In the genomic region with DNA sequence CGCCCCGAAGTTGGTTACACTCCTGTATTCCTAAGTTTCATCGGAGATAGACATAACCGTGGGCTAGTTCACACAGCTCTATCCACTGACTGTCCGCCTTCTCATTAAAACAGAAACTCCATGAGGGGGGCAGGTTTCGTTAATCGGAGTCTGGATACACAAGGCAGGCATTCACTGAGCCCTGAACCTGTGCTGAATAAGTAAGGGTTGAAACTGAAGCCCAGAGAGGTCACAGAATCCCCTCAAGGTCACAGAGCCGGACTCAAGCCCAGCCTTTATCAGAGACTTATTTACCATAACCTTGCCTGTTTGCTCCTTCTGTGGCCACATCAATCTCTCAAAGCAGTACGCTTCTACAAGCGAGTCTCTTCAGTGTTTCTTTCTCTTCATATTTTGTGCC, we compare ENCODE assay signal across 8 mouse cellular contexts. TPM values are rescaled to one million over a fixed set of nuclear protein-coding genes. Genes with fewer than 3 reads are reported as not detected.
A peak's percentile ranks its signal among the peaks of the same experiment; 100 is the strongest.
DNase-seq lines count a peak whose midpoint lies in the region; ATAC-seq lines count a peak whose summit lies in the region.

No protein-coding gene starts in this region.

- ATAC-seq in heart, embryonic 12.5 days (ENCODE audit: insufficient number of reproducible peaks, low FRiP score) = no peak
- no peak for ATAC-seq in forebrain, embryonic 16.5 days
- no peak for ATAC-seq in liver, embryonic 16.5 days (ENCODE audit: low read depth)

- DNase-seq in heart, postnatal 10 days = no peak
- DNase-seq in thymus, postnatal 4 days = no peak
- DNase-seq in right cerebral cortex, postnatal 14 days = no peak
- DNase-seq in layer of hippocampus, adult 8-10 months (ENCODE audit: low spot score in 2 of 2) = no peak

- H3K9me3 ChIP-seq in heart, embryonic 12.5 days (replicated peaks) = no peaks in the 10 kb centered on the region
- no peaks in the 10 kb centered on the region for H3K9me3 ChIP-seq in forebrain, embryonic 16.5 days (ENCODE audit: control insufficient read depth, low read length)
- no peaks in the 10 kb centered on the region for H3K9me3 ChIP-seq in liver, embryonic 16.5 days (replicated peaks; ENCODE audit: control insufficient read depth, low read length)

- H3K36me3 ChIP-seq in heart, embryonic 12.5 days = no peaks in the 10 kb centered on the region
- H3K36me3 ChIP-seq in forebrain, embryonic 16.5 days (ENCODE audit: control insufficient read depth, insufficient read depth) = no peaks in the 10 kb centered on the region
- no peaks in the 10 kb centered on the region for H3K36me3 ChIP-seq in liver, embryonic 16.5 days (ENCODE audit: control insufficient read depth, insufficient read depth)

- peak overlapping the region; percentile 79 for H3K4me2 ChIP-seq in heart, embryonic 12.5 days
- peak overlapping the region; percentile 86 for H3K4me2 ChIP-seq in forebrain, embryonic 16.5 days (ENCODE audit: low read length)
- peak overlapping the region; percentile 77 for H3K4me2 ChIP-seq in liver, embryonic 16.5 days (ENCODE audit: low read depth, low read length)

- WGBS in heart, embryonic 12.5 days = 65% methylated on average over 10 of the region's 10 CpGs
- WGBS in forebrain, embryonic 16.5 days = 73% methylated on average over 10 of the region's 10 CpGs
- 71% methylated on average over 10 of the region's 10 CpGs for WGBS in liver, embryonic 16.5 days (ENCODE audit: insufficient replicate concordance)

- peak overlapping the region; percentile 96 for H3K4me3 ChIP-seq in heart, embryonic 12.5 days
- peak overlapping the region; percentile 29; the same call in 1 of the 2 replicates for H3K4me3 ChIP-seq in brown adipose tissue, adult 24 weeks (ENCODE audit: insufficient read depth, low read depth, low read length)
- no peak overlapping the region for H3K4me3 ChIP-seq in forebrain, embryonic 16.5 days (replicated peaks; ENCODE audit: low read length)
- H3K4me3 ChIP-seq in liver, embryonic 16.5 days (ENCODE audit: low read depth, low read length) = no peak overlapping the region; the same call in 1 of the 2 replicates

- peak overlapping the region; percentile 71 for H3K9ac ChIP-seq in heart, embryonic 12.5 days
- H3K9ac ChIP-seq in forebrain, embryonic 16.5 days (replicated peaks; ENCODE audit: low read depth, low read length) = no peak overlapping the region
- no peak overlapping the region for H3K9ac ChIP-seq in liver, embryonic 16.5 days (ENCODE audit: low read depth, low read length)

- H3K27ac ChIP-seq in heart, embryonic 12.5 days (ENCODE audit: poor library complexity, severe bottlenecking) = peak overlapping the region; percentile 98
- H3K27ac ChIP-seq in brown adipose tissue, adult 24 weeks (replicated peaks; ENCODE audit: low read depth, low read length) = 0 out of 2 replicates have a peak overlapping the region, but pooled peaks have one; percentile 6
- H3K27ac ChIP-seq in forebrain, embryonic 16.5 days (ENCODE audit: low read length) = no peak overlapping the region
- H3K27ac ChIP-seq in liver, embryonic 16.5 days (ENCODE audit: low read length) = no peak overlapping the region

- intact Hi-C loops in heart, postnatal 10 days (cut with DNase I) = loop anchor here (5.0 kb wide), 1 partner anchor 53 kb away; no protein-coding TSS in a partner anchor

- H3K4me1 ChIP-seq in heart, embryonic 12.5 days (replicated peaks) = peaks cover 34% of the 10 kb centered on the region
- H3K4me1 ChIP-seq in brown adipose tissue, adult 24 weeks (ENCODE audit: control insufficient read depth, insufficient read depth, insufficient read length, low read length) = peaks cover 14% of the 10 kb centered on the region; the same call in 1 of the 2 replicates
- H3K4me1 ChIP-seq in forebrain, embryonic 16.5 days (replicated peaks; ENCODE audit: control insufficient read depth, insufficient read depth, low read length) = peaks cover 14% of the 10 kb centered on the region
- peaks cover 18% of the 10 kb centered on the region for H3K4me1 ChIP-seq in liver, embryonic 16.5 days (ENCODE audit: control insufficient read depth, low read depth, low read length)

- H3K27me3 ChIP-seq in heart, embryonic 12.5 days (replicated peaks) = no peaks in the 10 kb centered on the region
- no peaks in the 10 kb centered on the region for H3K27me3 ChIP-seq in forebrain, embryonic 16.5 days (replicated peaks; ENCODE audit: control insufficient read depth, insufficient read depth, low read length)
- H3K27me3 ChIP-seq in liver, embryonic 16.5 days (ENCODE audit: control insufficient read depth, insufficient read depth, low read depth, low read length) = no peaks in the 10 kb centered on the region

RNA-seq across cellular contexts. Expression of a gene that starts 2.2 kb away (rescaled TPM):
- 19.3 and 20.6 TPM in 2 replicates for polyA plus RNA-seq in heart, embryonic 12.5 days (2016; fragmentation: Nextera tagmentation; extraction: Ambion mirVana)
- total RNA-seq in heart, postnatal 10 days (2021) = 10 to 100 TPM; 40.1 to 42.4 TPM
- 6.4 and 7.8 TPM in 2 replicates for polyA plus RNA-seq in brown adipose tissue, adult 24 weeks (2012; ENCODE audit: insufficient read depth, insufficient read length, missing spikeins)
- polyA plus RNA-seq in forebrain, embryonic 16.5 days (2015; fragmentation: Nextera tagmentation; extraction: Ambion mirVana) = 6.1 and 6.4 TPM in 2 replicates
- 2.6 and 2.8 TPM in 2 replicates for polyA plus RNA-seq in liver, embryonic 16.5 days (2015; fragmentation: Nextera tagmentation; extraction: Ambion mirVana)
- total RNA-seq in layer of hippocampus, adult 8-10 months (2022) = 10 to 100 TPM; 50.2 to 59.6 (median 54.6) TPM

Comparison
In these comparisons a context has a peak if more than half of its experiments do, and no peak if none do; other contexts are left out.
1. H3K27ac ChIP-seq: peak in heart, embryonic 12.5 days (single experiment) and brown adipose tissue, adult 24 weeks (single experiment); none in forebrain, embryonic 16.5 days (single experiment) and liver, embryonic 16.5 days (single experiment).
2. H3K4me3 ChIP-seq: peak in heart, embryonic 12.5 days (single experiment) and brown adipose tissue, adult 24 weeks (single experiment); none in forebrain, embryonic 16.5 days (single experiment) and liver, embryonic 16.5 days (single experiment).
3. Peak in every context shown above with its lines, with median percentiles within 50 percentile points of each other: H3K4me2 ChIP-seq.